In the genomic region with DNA sequence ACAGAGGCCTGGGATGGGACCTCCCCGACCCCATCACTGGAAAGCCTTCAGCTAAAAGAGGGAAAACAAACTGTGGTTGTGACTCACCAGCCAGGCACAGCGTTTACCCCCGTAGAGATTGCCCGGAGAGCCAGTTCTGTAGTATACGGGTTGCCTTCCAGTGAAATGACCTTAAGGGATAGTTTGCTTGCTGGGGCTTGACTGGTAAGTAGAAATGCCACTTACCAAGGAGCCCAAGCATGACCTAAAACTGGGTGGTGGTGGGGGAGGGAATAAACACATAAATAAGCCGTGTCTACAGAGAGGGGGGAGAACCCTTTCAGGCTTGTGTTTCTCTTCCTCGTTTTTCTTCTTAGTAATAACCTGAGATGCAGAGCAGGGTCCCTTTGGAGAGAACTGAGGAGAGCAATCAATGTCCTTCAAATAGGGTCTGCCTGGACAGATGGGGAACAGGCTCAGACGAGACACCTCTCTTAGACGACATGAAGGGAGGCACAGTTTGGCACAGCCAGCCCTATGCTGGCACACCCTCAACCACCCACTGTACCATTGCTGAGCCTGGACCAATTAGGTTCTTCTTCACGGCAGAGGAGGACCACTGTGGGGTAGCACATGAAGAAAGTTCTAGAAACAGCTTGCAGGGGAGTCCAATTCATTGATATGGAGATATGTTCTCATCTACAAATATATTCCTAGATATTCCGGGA, we compare ENCODE assay signal across 24 mouse cellular contexts. TPM values are rescaled to one million over a fixed set of nuclear protein-coding genes. Genes with fewer than 3 reads are reported as not detected.
A peak's percentile ranks its signal among the peaks of the same experiment; 100 is the strongest.
DNase-seq lines count a peak whose midpoint lies in the region; ATAC-seq and TF ChIP-seq lines count a peak whose summit lies in the region.
"Had no signal": no experiment of that assay in that cellular context is flagged by ENCODE, and none has a peak within 500 bp of the region (broad histone marks: within the 10 kb centered on the region; RNA-seq: fewer than 3 reads in every experiment).

No protein-coding gene starts in this region.

- DNase-seq in cerebellum, postnatal 10 days = peak; percentile 17 to 51
- peak; percentile 19 to 25 for DNase-seq in urinary bladder, postnatal 36 days (ENCODE audit: low spot score in 2 of 2)
- no peak for DNase-seq in urinary bladder, postnatal 4 days (ENCODE audit: low spot score in 2 of 2)
- DNase-seq in kidney, postnatal 0 days (ENCODE audit: low spot score) = peak; percentile 78
- DNase-seq in right cerebral cortex, postnatal 14 days = no peak
- DNase-seq: cerebellum, adult 2 months; gastrocnemius, postnatal 14 days; heart, adult 18-20 months; heart, postnatal 4 days; layer of hippocampus, postnatal 36 days; liver; liver, postnatal 0 days; lung, postnatal 10 days; thymus, adult 18-20 months; thymus, postnatal 4 days had no signal

- no peaks in the 10 kb centered on the region for H3K9me3 ChIP-seq in kidney, postnatal 0 days (replicated peaks; ENCODE audit: low read length)
- H3K9me3 ChIP-seq in hindbrain, embryonic 16.5 days (ENCODE audit: control insufficient read depth, low read length) = no peaks in the 10 kb centered on the region
- H3K9me3 ChIP-seq in neural tube, embryonic 15.5 days (replicated peaks) = no peaks in the 10 kb centered on the region
- H3K9me3 ChIP-seq: forebrain, embryonic 12.5 days; G1E; midbrain, embryonic 15.5 days; stomach, embryonic 15.5 days had no signal

- no peaks in the 10 kb centered on the region for H3K27me3 ChIP-seq in kidney, postnatal 0 days (ENCODE audit: insufficient read depth, low read length)
- no peaks in the 10 kb centered on the region for H3K27me3 ChIP-seq in hindbrain, embryonic 16.5 days (replicated peaks; ENCODE audit: control insufficient read depth, insufficient read depth, low read length)
- H3K27me3 ChIP-seq in neural tube, embryonic 15.5 days (replicated peaks) = no peaks in the 10 kb centered on the region
- H3K27me3 ChIP-seq: forebrain, embryonic 12.5 days; midbrain, embryonic 15.5 days; stomach, embryonic 15.5 days had no signal

- 34% methylated on average over 11 of the region's 11 CpGs for WGBS in kidney, postnatal 0 days
- WGBS in hindbrain, embryonic 16.5 days = 77% methylated on average over 11 of the region's 11 CpGs
- WGBS in neural tube, embryonic 15.5 days = 80% methylated on average over 11 of the region's 11 CpGs

- no peak overlapping the region for H3K4me3 ChIP-seq in kidney, postnatal 0 days (replicated peaks; ENCODE audit: low read depth, low read length)
- no peak overlapping the region for H3K4me3 ChIP-seq in hindbrain, embryonic 16.5 days (ENCODE audit: low read length)
- H3K4me3 ChIP-seq in neural tube, embryonic 15.5 days (replicated peaks) = no peak overlapping the region
- H3K4me3 ChIP-seq: forebrain, embryonic 12.5 days; midbrain, embryonic 15.5 days; stomach, embryonic 15.5 days had no signal

- TF ChIP-seq CTCF in kidney, postnatal 0 days (IDR thresholded peaks at IDR 0.05; ENCODE audit: low read depth) = no peak

- no peak overlapping the region for H3K9ac ChIP-seq in kidney, postnatal 0 days (ENCODE audit: low read depth, low read length)
- no peak overlapping the region for H3K9ac ChIP-seq in hindbrain, embryonic 16.5 days (ENCODE audit: low read depth, low read length)
- H3K9ac ChIP-seq in neural tube, embryonic 15.5 days (replicated peaks) = no peak overlapping the region
- H3K9ac ChIP-seq: forebrain, embryonic 12.5 days; liver, postnatal 0 days; midbrain, embryonic 15.5 days; stomach, embryonic 15.5 days had no signal

- H3K36me3 ChIP-seq in kidney, postnatal 0 days (ENCODE audit: insufficient read depth, low read length) = no peaks in the 10 kb centered on the region
- H3K36me3 ChIP-seq in hindbrain, embryonic 16.5 days (ENCODE audit: control insufficient read depth, insufficient read depth, low read length) = no peaks in the 10 kb centered on the region
- H3K36me3 ChIP-seq in neural tube, embryonic 15.5 days = no peaks in the 10 kb centered on the region
- H3K36me3 ChIP-seq: forebrain, embryonic 12.5 days; G1E; midbrain, embryonic 15.5 days; stomach, embryonic 15.5 days had no signal

- no peak for ATAC-seq in cerebellum, adult (ENCODE audit: insufficient number of reproducible peaks, low FRiP score, low TSS enrichment)
- ATAC-seq in kidney, postnatal 0 days (replicated peaks; ENCODE audit: low FRiP score, low read depth) = peak; percentile 82
- no peak for ATAC-seq in hindbrain, embryonic 16.5 days
- ATAC-seq in neural tube, embryonic 15.5 days (ENCODE audit: low FRiP score) = no peak
- ATAC-seq: CD4-positive, CD25-positive, alpha-beta regulatory T cell, adult 4 months; liver, postnatal 0 days; midbrain, embryonic 15.5 days had no signal

- H3K4me2 ChIP-seq in kidney, postnatal 0 days (ENCODE audit: low read length) = no peak overlapping the region
- H3K4me2 ChIP-seq in hindbrain, embryonic 16.5 days (ENCODE audit: low read length) = no peak overlapping the region
- no peak overlapping the region for H3K4me2 ChIP-seq in neural tube, embryonic 15.5 days
- H3K4me2 ChIP-seq: forebrain, embryonic 12.5 days; midbrain, embryonic 15.5 days; stomach, embryonic 15.5 days had no signal

- peak overlapping the region; percentile 72; the same call in 1 of the 2 replicates for H3K27ac ChIP-seq in kidney, postnatal 0 days
- no peak overlapping the region for H3K27ac ChIP-seq in hindbrain, embryonic 16.5 days (ENCODE audit: low read depth, low read length)
- H3K27ac ChIP-seq in neural tube, embryonic 15.5 days (replicated peaks) = no peak overlapping the region
- H3K27ac ChIP-seq: forebrain, embryonic 12.5 days; midbrain, embryonic 15.5 days; stomach, embryonic 15.5 days had no signal

- H3K4me1 ChIP-seq in kidney, postnatal 0 days (replicated peaks; ENCODE audit: insufficient read depth, low read length) = peaks cover 2% of the 10 kb centered on the region
- H3K4me1 ChIP-seq in hindbrain, embryonic 16.5 days (ENCODE audit: control insufficient read depth, insufficient read depth, low read depth, low read length) = no peaks in the 10 kb centered on the region
- no peaks in the 10 kb centered on the region for H3K4me1 ChIP-seq in neural tube, embryonic 15.5 days
- H3K4me1 ChIP-seq: forebrain, embryonic 12.5 days; midbrain, embryonic 15.5 days; stomach, embryonic 15.5 days had no signal

RNA-seq across cellular contexts. Expression of gene Casr, which starts 28.8 kb away (rescaled TPM):
- polyA plus RNA-seq in kidney, postnatal 0 days (2015; fragmentation: Nextera tagmentation; extraction: Ambion mirVana) = 3.5 and 4.6 TPM in 2 replicates
- polyA plus RNA-seq in hindbrain, embryonic 16.5 days (2015; fragmentation: Nextera tagmentation; extraction: Ambion mirVana) = 0.09 and 0.20 TPM in 2 replicates
- 0.04 and 0.15 TPM in 2 replicates for polyA plus RNA-seq in neural tube, embryonic 15.5 days (2015; fragmentation: Nextera tagmentation; extraction: Ambion mirVana)
- polyA plus RNA-seq: CD4-positive, CD25-positive, alpha-beta regulatory T cell, adult 4 months; G1E; heart, embryonic 14.5 days had no signal

Comparison
In these comparisons a context has a peak if more than half of its experiments do, and no peak if none do; other contexts are left out.
1. DNase-seq: peak in cerebellum, postnatal 10 days (2 of 2), urinary bladder, postnatal 36 days (2 of 2) and kidney, postnatal 0 days (single experiment); none in urinary bladder, postnatal 4 days (0 of 2) and right cerebral cortex, postnatal 14 days (single experiment).